Mouse (Mus musculus) CH12.LX (cell line): ENCODE data around the gene Bcas3.

Source experiments
- CTCF ChIP-seq, 2 experiments: IDR thresholded peaks in 1 of 2; conservative IDR thresholded peaks in 1 of 2; 2 replicates each; pipeline ENCODE4 v1.5.1; 2011 to 2012; ENCODE audit warnings: low read depth in 2 of 2, low read length in 2 of 2, improper control_type of control experiment in 1 of 2, inconsistent platforms in 1 of 2, mild to moderate bottlenecking in 1 of 2, moderate library complexity in 1 of 2
- MAX ChIP-seq: IDR thresholded peaks from 2 replicates; pipeline ENCODE4 v1.6.1; 2011; ENCODE audit warnings: low read length, improper control_type of control experiment
- MAZ ChIP-seq: IDR thresholded peaks from 2 replicates; pipeline ENCODE4 v1.6.1; 2012; ENCODE audit warnings: low read depth, mild to moderate bottlenecking, inconsistent platforms, low read length, improper control_type of control experiment, moderate library complexity
- POLR2A ChIP-seq: IDR thresholded peaks from 2 replicates; pipeline ENCODE4 v1.6.1; 2011; ENCODE audit warnings: low read depth, mild to moderate bottlenecking, improper control_type of control experiment, low read length

GRCm38 (mm10) chr11:85835753-85836522 lies 483.0 kb downstream of the Bcas3 start:
- no peak for TF ChIP-seq POLR2A
- TF ChIP-seq CTCF (conservative IDR thresholded peaks at IDR 0.05 in 1 of 2, IDR thresholded peaks at IDR 0.05 in 1 of 2; ENCODE audit: low read depth in 2 of 2, low read length in 2 of 2) = no peak
- TF ChIP-seq MAZ = no peak
- no peak for TF ChIP-seq MAX
